Mouse (Mus musculus): ENCODE measurements around the gene Dph3.
A peak's percentile ranks its signal among the peaks of the same experiment; 100 is the strongest.

Dph3 gene

GRCm38 (mm10) chr14:32084761-32085485 lies 606 bp downstream of the Dph3 start, which contains the start of gene Oxnad1:
Gene Oxnad1 (plus strand): TSS chr14:32085374.
- no peak for DNase-seq (ENCODE audit: low read depth, low spot score)

- DNase-seq (ENCODE audit: low read depth, low spot score) = no peak
Measured at GRCm38 (mm10) chr14:32083466-32083865, 2.1 kb downstream of the Dph3 start.

- DNase-seq (ENCODE audit: low read depth, low spot score) = no peak
Measured at GRCm38 (mm10) chr14:32082891-32083290, 2.6 kb downstream of the Dph3 start.

GRCm38 (mm10) chr14:32081026-32081425 lies 4.5 kb downstream of the Dph3 start:
- DNase-seq (ENCODE audit: low read depth, low spot score) = no peak

- DNase-seq (ENCODE audit: low read depth, low spot score) = peak; percentile 56
Measured at GRCm38 (mm10) chr14:32076896-32077575, 8.5 kb downstream of the Dph3 start.

- no peak for DNase-seq (ENCODE audit: low read depth, low spot score)
Measured at GRCm38 (mm10) chr14:32073901-32074300, 11.6 kb downstream of the Dph3 start.

GRCm38 (mm10) chr14:32073211-32073685 lies 12.3 kb downstream of the Dph3 start:
- DNase-seq (ENCODE audit: low read depth, low spot score) = no peak

- no peak for DNase-seq (ENCODE audit: low read depth, low spot score)
Measured at GRCm38 (mm10) chr14:32072807-32073206, 12.7 kb downstream of the Dph3 start.

GRCm38 (mm10) chr14:32061398-32061797 lies 24.1 kb downstream of the Dph3 start:
- DNase-seq (ENCODE audit: low read depth, low spot score) = no peak

GRCm38 (mm10) chr14:32057664-32058063 lies 27.9 kb downstream of the Dph3 start:
- DNase-seq (ENCODE audit: low read depth, low spot score) = no peak

- no peak for DNase-seq (ENCODE audit: low read depth, low spot score)
Measured at GRCm38 (mm10) chr14:32056675-32057074, 28.9 kb downstream of the Dph3 start.

GRCm38 (mm10) chr14:32055781-32056180 lies 29.7 kb downstream of the Dph3 start:
- DNase-seq (ENCODE audit: low read depth, low spot score) = no peak

GRCm38 (mm10) chr14:32054788-32055187 lies 30.7 kb downstream of the Dph3 start:
- no peak for DNase-seq (ENCODE audit: low read depth, low spot score)

GRCm38 (mm10) chr14:32053895-32054294 lies 31.6 kb downstream of the Dph3 start:
- DNase-seq (ENCODE audit: low read depth, low spot score) = no peak

- no peak for DNase-seq (ENCODE audit: low read depth, low spot score)
Measured at GRCm38 (mm10) chr14:32050171-32050570, 35.4 kb downstream of the Dph3 start.

- DNase-seq (ENCODE audit: low read depth, low spot score) = no peak
Measured at GRCm38 (mm10) chr14:32046357-32046756, 39.2 kb downstream of the Dph3 start.

GRCm38 (mm10) chr14:32042108-32042507 lies 43.4 kb downstream of the Dph3 start:
- DNase-seq (ENCODE audit: low read depth, low spot score) = no peak

GRCm38 (mm10) chr14:32037661-32038252 lies 47.8 kb downstream of the Dph3 start:
- no peak for DNase-seq (ENCODE audit: low read depth, low spot score)

- DNase-seq (ENCODE audit: low read depth, low spot score) = no peak
Measured at GRCm38 (mm10) chr14:32036482-32036881, 49.0 kb downstream of the Dph3 start.

- peak; percentile 51 for DNase-seq (ENCODE audit: low read depth, low spot score)
Measured at GRCm38 (mm10) chr14:32032522-32032921, 53.0 kb downstream of the Dph3 start.

All from retina, postnatal 7 days (tissue).